In the genomic region with DNA sequence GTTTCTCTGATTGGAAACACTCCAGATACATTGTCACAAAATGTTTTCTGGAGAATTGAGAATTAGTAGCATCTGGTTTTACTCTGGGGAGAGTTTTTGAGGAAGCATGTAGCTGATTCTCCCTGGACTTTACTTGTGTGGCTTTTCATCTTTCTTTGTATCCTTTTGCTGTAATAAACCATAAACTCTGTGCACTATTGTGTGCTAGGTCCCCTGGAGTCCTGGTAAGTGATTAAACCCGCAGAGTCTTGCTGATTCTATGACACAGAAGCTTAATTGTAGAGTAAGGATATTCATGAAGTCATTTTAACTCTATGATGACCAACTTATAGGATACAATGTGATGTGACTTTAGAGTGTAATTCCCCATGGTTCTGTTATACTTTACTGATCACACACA, we compare ENCODE assay signal across 21 mouse cellular contexts.
"Had no signal": no experiment of that assay in that cellular context is flagged by ENCODE, and none has a peak within 500 bp of the region (broad histone marks: within the 10 kb centered on the region; RNA-seq: fewer than 3 reads in every experiment).

No protein-coding gene starts in this region.

- H3K9me3 ChIP-seq: kidney, embryonic 15.5 days; limb, embryonic 15.5 days; midbrain, embryonic 13.5 days; neural tube, embryonic 12.5 days; stomach, embryonic 15.5 days had no signal

- H3K4me1 ChIP-seq: kidney, embryonic 15.5 days; limb, embryonic 15.5 days; midbrain, embryonic 13.5 days; neural tube, embryonic 12.5 days; stomach, embryonic 15.5 days had no signal

- H3K9ac ChIP-seq: kidney, embryonic 15.5 days; limb, embryonic 15.5 days; liver, embryonic 14.5 days; liver, postnatal 0 days; lung, embryonic 14.5 days; midbrain, embryonic 13.5 days; neural tube, embryonic 12.5 days; stomach, embryonic 15.5 days had no signal

- H3K36me3 ChIP-seq: kidney, embryonic 15.5 days; limb, embryonic 15.5 days; midbrain, embryonic 13.5 days; neural tube, embryonic 12.5 days; stomach, embryonic 15.5 days had no signal

- H3K27me3 ChIP-seq: kidney, embryonic 15.5 days; limb, embryonic 15.5 days; midbrain, embryonic 13.5 days; neural tube, embryonic 12.5 days; stomach, embryonic 15.5 days had no signal

- H3K4me2 ChIP-seq: kidney, embryonic 15.5 days; limb, embryonic 15.5 days; liver, embryonic 11.5 days; lung, embryonic 14.5 days; midbrain, embryonic 13.5 days; neural tube, embryonic 12.5 days; stomach, embryonic 15.5 days had no signal

- H3K27ac ChIP-seq: kidney, embryonic 15.5 days; limb, embryonic 15.5 days; liver, embryonic 14.5 days; macrophage; midbrain, embryonic 13.5 days; neural tube, embryonic 12.5 days; stomach, embryonic 15.5 days had no signal

- DNase-seq: kidney, adult 11 months; kidney, adult 8-10 months; kidney, postnatal 10 days; kidney, postnatal 36 days; left cerebral cortex, postnatal 4 days; liver, postnatal 0 days; lung, embryonic 14.5 days; retina, postnatal 1 day; right cerebral cortex, postnatal 25 days; spleen, adult 18-20 months; thymus, postnatal 25 days had no signal

- H3K4me3 ChIP-seq: kidney, embryonic 15.5 days; limb, embryonic 15.5 days; midbrain, embryonic 13.5 days; neural tube, embryonic 12.5 days; stomach, embryonic 15.5 days had no signal

- ATAC-seq: liver, postnatal 0 days; lung, postnatal 0 days; midbrain, embryonic 13.5 days; midbrain, embryonic 16.5 days had no signal
